Mouse (Mus musculus): Measurements from ENCODE around the gene Col27a1. TPM values are rescaled to one million over a fixed set of nuclear protein-coding genes. Genes with fewer than 3 reads are reported as not detected.

Col27a1 gene
- total RNA-seq, 2 experiments from 2014 or later = 2.5 to 3.1 TPM

GRCm38 (mm10) chr4:63256371-63256770, 42.6 kb downstream of the Col27a1 start:
- peak; percentile 31 for DNase-seq
- intact Hi-C loops (cut with DNase I) = no loop called here

- intact Hi-C loops (cut with DNase I) = no loop called here
- DNase-seq = peak; percentile 85
These were observed 43.5 kb downstream of the Col27a1 start for GRCm38 (mm10) chr4:63257346-63257745.

GRCm38 (mm10) chr4:63258096-63258495, 44.3 kb downstream of the Col27a1 start:
- intact Hi-C loops (cut with DNase I) = no loop called here
- DNase-seq = peak; percentile 55

- peak; percentile 38 for DNase-seq
- intact Hi-C loops (cut with DNase I) = no loop called here
These were observed 45.3 kb downstream of the Col27a1 start for GRCm38 (mm10) chr4:63259066-63259465.

GRCm38 (mm10) chr4:63260506-63260905, 46.7 kb downstream of the Col27a1 start:
- DNase-seq = peak; percentile 27
- intact Hi-C loops (cut with DNase I) = no loop called here

GRCm38 (mm10) chr4:63262941-63263340, 49.1 kb downstream of the Col27a1 start:
- no peak for DNase-seq
- intact Hi-C loops (cut with DNase I) = no loop called here

GRCm38 (mm10) chr4:63266276-63266675, 52.5 kb downstream of the Col27a1 start:
- no peak for DNase-seq
- intact Hi-C loops (cut with DNase I) = no loop called here

GRCm38 (mm10) chr4:63267121-63267520, 53.3 kb downstream of the Col27a1 start:
- intact Hi-C loops (cut with DNase I) = no loop called here
- DNase-seq = no peak

- intact Hi-C loops (cut with DNase I) = no loop called here
- DNase-seq = peak; percentile 52
These were observed 53.8 kb downstream of the Col27a1 start for GRCm38 (mm10) chr4:63267586-63267985.

- peak; percentile 37 for DNase-seq
- intact Hi-C loops (cut with DNase I) = no loop called here
These were observed 55.0 kb downstream of the Col27a1 start for GRCm38 (mm10) chr4:63268777-63269176.

- intact Hi-C loops (cut with DNase I) = no loop called here
- no peak for DNase-seq
These were observed 60.7 kb downstream of the Col27a1 start for GRCm38 (mm10) chr4:63274516-63274915.

- intact Hi-C loops (cut with DNase I) = no loop called here
These were observed 61.4 kb downstream of the Col27a1 start for GRCm38 (mm10) chr4:63275251-63275650.

GRCm38 (mm10) chr4:63276571-63276970, 62.8 kb downstream of the Col27a1 start:
- no peak for DNase-seq
- intact Hi-C loops (cut with DNase I) = no loop called here

More at GRCm38 (mm10) chr4:63275251-63275650, 61.4 kb downstream of the Col27a1 start:
- DNase-seq = peak; percentile 50

- no peak for DNase-seq
- intact Hi-C loops (cut with DNase I) = no loop called here
These were observed 65.0 kb downstream of the Col27a1 start for GRCm38 (mm10) chr4:63278821-63279220.

GRCm38 (mm10) chr4:63281694-63282093, 67.9 kb downstream of the Col27a1 start:
- intact Hi-C loops (cut with DNase I) = no loop called here
- DNase-seq = peak; percentile 46

GRCm38 (mm10) chr4:63283319-63283718, 69.5 kb downstream of the Col27a1 start:
- DNase-seq = no peak
- intact Hi-C loops (cut with DNase I) = no loop called here

- DNase-seq = no peak
- intact Hi-C loops (cut with DNase I) = no loop called here
These were observed 72.2 kb downstream of the Col27a1 start for GRCm38 (mm10) chr4:63286034-63286433.

- DNase-seq = no peak
- intact Hi-C loops (cut with DNase I) = no loop called here
These were observed 74.7 kb downstream of the Col27a1 start for GRCm38 (mm10) chr4:63288497-63288896.

- intact Hi-C loops (cut with DNase I) = no loop called here
- peak; percentile 64 for DNase-seq
These were observed 76.3 kb downstream of the Col27a1 start for GRCm38 (mm10) chr4:63290081-63290480.

GRCm38 (mm10) chr4:63291075-63291474, 77.3 kb downstream of the Col27a1 start:
- intact Hi-C loops (cut with DNase I) = no loop called here

GRCm38 (mm10) chr4:63291658-63292057, 77.9 kb downstream of the Col27a1 start:
- peak; percentile 55 for DNase-seq
- intact Hi-C loops (cut with DNase I) = no loop called here

More at GRCm38 (mm10) chr4:63291075-63291474, 77.3 kb downstream of the Col27a1 start:
- DNase-seq = peak; percentile 97

GRCm38 (mm10) chr4:63295641-63296040, 81.8 kb downstream of the Col27a1 start:
- no peak for DNase-seq
- intact Hi-C loops (cut with DNase I) = no loop called here

- DNase-seq = no peak
- intact Hi-C loops (cut with DNase I) = no loop called here
These were observed 82.5 kb downstream of the Col27a1 start for GRCm38 (mm10) chr4:63296263-63296662.
